Comparison of ENCODE assay signal across 14 mouse cellular contexts in the genomic region with DNA sequence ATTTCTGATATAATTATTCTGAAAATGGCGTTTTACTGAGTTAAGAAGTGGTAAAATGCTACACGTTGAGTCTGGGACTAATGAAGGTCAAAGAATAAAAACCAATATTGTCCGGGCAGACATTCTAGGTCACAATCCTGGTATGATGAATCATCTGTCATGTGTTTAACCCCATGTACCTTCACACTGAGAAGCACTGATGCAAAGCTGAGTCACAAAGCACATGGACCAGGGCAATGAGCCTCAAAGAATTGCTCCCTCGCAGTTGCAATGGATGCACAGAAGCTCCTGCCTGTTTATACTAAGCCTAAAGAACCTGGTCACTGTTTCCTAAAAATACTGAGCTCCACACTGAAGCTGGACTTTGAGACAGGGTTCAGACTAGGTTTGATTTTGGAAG.
"Had no signal": no experiment of that assay in that cellular context is flagged by ENCODE, and none has a peak within 500 bp of the region (broad histone marks: within the 10 kb centered on the region; RNA-seq: fewer than 3 reads in every experiment).

No protein-coding gene starts in this region.

- DNase-seq: gastrocnemius, postnatal 14 days; gastrocnemius, postnatal 36 days; heart, adult 11 months; heart, adult 2 months; heart, postnatal 14 days; heart, postnatal 36 days; kidney, adult 11 months; kidney, adult 2 months; kidney, adult 9 months; kidney, postnatal 14 days; kidney, postnatal 36 days; layer of hippocampus, adult 9-11 months; layer of hippocampus, postnatal 36 days; left cerebral cortex, postnatal 4 days had no signal
